Mouse (Mus musculus): ENCODE data around the gene Efhd1. TPM values are rescaled to one million over a fixed set of nuclear protein-coding genes. Genes with fewer than 3 reads are reported as not detected.
A peak's percentile ranks its signal among the peaks of the same experiment; 100 is the strongest.

Gene Efhd1
- total and polyA plus RNA-seq, 3 experiments = 0.15 TPM; not detected in 2

DNA sequence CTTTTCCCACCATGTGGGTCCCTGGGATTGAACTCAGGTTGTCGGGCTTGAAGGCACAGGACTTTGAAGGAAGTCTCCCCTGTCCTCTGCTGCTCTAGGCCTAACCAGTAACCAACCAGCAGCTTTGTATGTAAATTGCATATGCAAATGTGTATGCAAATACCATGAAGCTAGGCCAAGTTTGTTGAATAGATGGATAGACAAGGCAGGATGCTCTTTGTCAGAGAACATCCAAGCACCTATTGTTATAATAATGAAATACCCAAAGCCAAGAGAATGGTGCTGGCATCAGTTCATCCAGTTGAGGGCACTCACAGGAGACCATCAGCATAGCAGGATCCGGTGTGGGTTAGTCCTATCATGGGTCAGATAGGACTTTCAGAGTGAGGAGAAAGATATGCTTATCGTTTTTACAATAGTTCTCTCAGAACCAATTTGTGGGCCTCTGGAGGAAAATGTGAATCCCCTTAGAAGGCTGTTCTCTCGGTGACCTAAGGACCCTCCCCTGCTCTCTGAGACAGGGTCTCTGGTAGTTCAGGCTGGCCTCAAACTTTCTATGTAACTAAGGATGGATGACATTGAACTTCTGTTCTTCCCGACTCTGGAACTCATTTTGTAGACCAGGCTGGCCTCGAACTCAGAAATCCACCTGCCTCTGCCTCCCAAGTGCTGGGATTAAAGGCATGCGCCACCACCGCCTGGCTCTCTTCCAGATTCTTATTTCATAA lies 49.8 kb downstream of the Efhd1 start:
- no peaks in the 10 kb centered on the region for H3K9me3 ChIP-seq (replicated peaks; ENCODE audit: insufficient read depth, low read length)
- H3K4me1 ChIP-seq (ENCODE audit: control insufficient read depth in 1 of 2, insufficient read depth in 2 of 2, low read length in 2 of 2) = peaks cover 0 to 7% of the 10 kb centered on the region in 2 experiments; a peak in 3 of 4 replicates
- peak; percentile 37 for DNase-seq (ENCODE audit: low read depth, low spot score)
- no peak overlapping the region for H3K27ac ChIP-seq (ENCODE audit: control insufficient read depth, low read depth, low read length)
- TF ChIP-seq CTCF (IDR thresholded peaks at IDR 0.05 in 2 of 3, conservative IDR thresholded peaks at IDR 0.05 in 1 of 3; ENCODE audit: control insufficient read depth in 1 of 3, insufficient read depth in 1 of 3, low read depth in 2 of 3, low read length in 3 of 3, poor library complexity in 1 of 3, severe bottlenecking in 1 of 3) = no peak
- TF ChIP-seq UBTF (IDR thresholded peaks at IDR 0.05; ENCODE audit: borderline replicate concordance, insufficient read depth, low read depth, low read length) = no peak
- TF ChIP-seq TBP (IDR thresholded peaks at IDR 0.05; ENCODE audit: low read depth, low read length) = peak; percentile 93
- TF ChIP-seq HCFC1 (IDR thresholded peaks at IDR 0.05; ENCODE audit: low read depth, low read length) = no peak
- TF ChIP-seq MXI1 (IDR thresholded peaks at IDR 0.05; ENCODE audit: low read depth, low read length) = no peak
- no peak for TF ChIP-seq CHD1 (IDR thresholded peaks at IDR 0.05; ENCODE audit: low read depth, low read length)
- TF ChIP-seq BHLHE40 (IDR thresholded peaks at IDR 0.05; ENCODE audit: borderline replicate concordance, low read depth, low read length) = no peak
- TF ChIP-seq CHD2 (IDR thresholded peaks at IDR 0.05; ENCODE audit: low read length) = no peak
- peak; percentile 79; the same call in 1 of the 2 replicates for TF ChIP-seq ZMIZ1 (IDR thresholded peaks at IDR 0.05; ENCODE audit: low read depth, low read length)
- no peak for TF ChIP-seq MAZ (IDR thresholded peaks at IDR 0.05; ENCODE audit: low read depth, low read length)
- no peak for TF ChIP-seq JUND (IDR thresholded peaks at IDR 0.05; ENCODE audit: low read depth, low read length)
- TF ChIP-seq ZKSCAN1 (IDR thresholded peaks at IDR 0.05; ENCODE audit: low read depth, low read length) = no peak
- 0 out of 2 replicates have a peak, but pooled peaks have one; percentile 12 for TF ChIP-seq ETS1 (IDR thresholded peaks at IDR 0.05; ENCODE audit: low read depth, low read length)
- no peak for TF ChIP-seq RCOR1 (IDR thresholded peaks at IDR 0.05; ENCODE audit: low read depth, low read length)
- TF ChIP-seq E2F4 (IDR thresholded peaks at IDR 0.05; ENCODE audit: borderline replicate concordance, low read depth, low read length) = no peak
- TF ChIP-seq SIN3A (IDR thresholded peaks at IDR 0.05; ENCODE audit: low read length) = no peak
- no peak for TF ChIP-seq MAFK (IDR thresholded peaks at IDR 0.05; ENCODE audit: borderline replicate concordance, low read depth, low read length)
- no peak for TF ChIP-seq POLR2AphosphoS5 (IDR thresholded peaks at IDR 0.05; ENCODE audit: borderline replicate concordance, low read depth, low read length)
- TF ChIP-seq MYB (IDR thresholded peaks at IDR 0.05; ENCODE audit: low read depth, low read length) = no peak
- TF ChIP-seq GATA1 (IDR thresholded peaks at IDR 0.05; ENCODE audit: low read depth, low read length) = no peak
- no peak for TF ChIP-seq NRF1 (IDR thresholded peaks at IDR 0.05; ENCODE audit: insufficient read depth, low read depth, low read length, poor library complexity, severe bottlenecking)
- no peak; the same call in 1 of the 2 replicates for TF ChIP-seq POLR2AphosphoS2 (IDR thresholded peaks at IDR 0.05; ENCODE audit: low read length)
- TF ChIP-seq TCF12 (IDR thresholded peaks at IDR 0.05; ENCODE audit: low read depth, low read length) = no peak
- TF ChIP-seq EP300 (IDR thresholded peaks at IDR 0.05; ENCODE audit: low read depth in 1 of 2, low read length in 2 of 2) = no peak
- TF ChIP-seq SMC3 (IDR thresholded peaks at IDR 0.05; ENCODE audit: low read depth, low read length) = no peak
- TF ChIP-seq ZC3H11A (IDR thresholded peaks at IDR 0.05; ENCODE audit: low read depth, low read length) = no peak
- TF ChIP-seq NELFE (IDR thresholded peaks at IDR 0.05; ENCODE audit: low read depth, low read length) = 0 out of 2 replicates have a peak, but pooled peaks have one; percentile 36
- no peak for TF ChIP-seq KAT2A (conservative IDR thresholded peaks at IDR 0.05; ENCODE audit: low read depth, low read length)
- TF ChIP-seq ZNF384 (IDR thresholded peaks at IDR 0.05; ENCODE audit: low read depth, low read length) = no peak
- no peak for TF ChIP-seq TAL1 (IDR thresholded peaks at IDR 0.05; ENCODE audit: low read length)
- TF ChIP-seq USF1 (IDR thresholded peaks at IDR 0.05; ENCODE audit: low read depth, low read length) = no peak
- no peak for TF ChIP-seq USF2 (IDR thresholded peaks at IDR 0.05; ENCODE audit: borderline replicate concordance in 1 of 2, insufficient read depth in 1 of 2, low read depth in 1 of 2, low read length in 2 of 2)
- TF ChIP-seq RAD21 (IDR thresholded peaks at IDR 0.05; ENCODE audit: low read depth, low read length) = no peak
- TF ChIP-seq POLR2A (IDR thresholded peaks at IDR 0.05; ENCODE audit: control insufficient read depth in 1 of 2, insufficient read depth in 1 of 2, low read depth in 1 of 2, low read length in 2 of 2, poor library complexity in 1 of 2) = peak in 1 of 2 experiments; percentile 65; a peak in 1 of 4 replicates
- peaks cover 0 to 2% of the 10 kb centered on the region in 2 experiments; a peak in 1 of 4 replicates for H3K27me3 ChIP-seq (ENCODE audit: control insufficient read depth in 1 of 2, insufficient read depth in 2 of 2, low read length in 2 of 2)
- peaks cover 0 to 9% of the 10 kb centered on the region in 2 experiments; a peak in 2 of 4 replicates for H3K36me3 ChIP-seq (ENCODE audit: control insufficient read depth in 1 of 2, insufficient read depth in 2 of 2, low read length in 2 of 2)
- H3K4me3 ChIP-seq (ENCODE audit: control insufficient read depth in 1 of 2, insufficient read depth in 1 of 2, low read depth in 2 of 2, low read length in 2 of 2) = no peak overlapping the region
- H3K9ac ChIP-seq (ENCODE audit: control insufficient read depth, low read depth, low read length, poor library complexity, severe bottlenecking) = no peak overlapping the region
- no peaks in the 10 kb centered on the region for H3K79me2 ChIP-seq (ENCODE audit: control insufficient read depth, insufficient read depth, low read length, poor library complexity)
